Mouse (Mus musculus) liver, embryonic 14.5 days (tissue): ENCODE measurements at regions not wholly inside any gene's neighbourhood (a gene's known extent, or its start where the extent isn't known, plus 50 kb on each side); places are given as distances from the start of the nearest gene placed in this dataset.

Source experiments
- CTCF ChIP-seq: IDR thresholded peaks from 2 replicates; pipeline ENCODE4 v1.5.1; 2016; ENCODE audit warnings: antibody characterized with exemption, low read depth, control low read depth
- EP300 ChIP-seq: IDR thresholded peaks from 2 replicates; pipeline ENCODE4 v1.6.1; 2016; ENCODE audit warnings: antibody characterized with exemption, low read depth

- no peak for TF ChIP-seq CTCF
- no peak for TF ChIP-seq EP300
These were observed 161.5 kb downstream of the Gm11077 start for GRCm38 (mm10) chr6:140890591-140890990.
